Mouse (Mus musculus) v-Abl transformed pro-B cells (cell line): ENCODE results near the gene Gm43638.
"Not testable (repeated sequence)": the region's sequence is repeated elsewhere in the genome, so short reads cannot be mapped to it uniquely, and the experiment has no call there.

Source experiments
- in situ Hi-C, 2 experiments: fragments of 400-800 bp; cut with MboI; formaldehyde crosslinking; loops; one replicate each; pipeline ENCODE4 v1.15.1; 2025; ENCODE audit not compliant: unreplicated experiment in 2 of 2

Gm43638 gene

GRCm38 (mm10) chr5:87486706-87487105, at the start of gene Gm43638:
Gene Gm43638, minus strand, starts transcription at chr5:87486806.
- in situ Hi-C loops, result not testable (repeated sequence)

DNA sequence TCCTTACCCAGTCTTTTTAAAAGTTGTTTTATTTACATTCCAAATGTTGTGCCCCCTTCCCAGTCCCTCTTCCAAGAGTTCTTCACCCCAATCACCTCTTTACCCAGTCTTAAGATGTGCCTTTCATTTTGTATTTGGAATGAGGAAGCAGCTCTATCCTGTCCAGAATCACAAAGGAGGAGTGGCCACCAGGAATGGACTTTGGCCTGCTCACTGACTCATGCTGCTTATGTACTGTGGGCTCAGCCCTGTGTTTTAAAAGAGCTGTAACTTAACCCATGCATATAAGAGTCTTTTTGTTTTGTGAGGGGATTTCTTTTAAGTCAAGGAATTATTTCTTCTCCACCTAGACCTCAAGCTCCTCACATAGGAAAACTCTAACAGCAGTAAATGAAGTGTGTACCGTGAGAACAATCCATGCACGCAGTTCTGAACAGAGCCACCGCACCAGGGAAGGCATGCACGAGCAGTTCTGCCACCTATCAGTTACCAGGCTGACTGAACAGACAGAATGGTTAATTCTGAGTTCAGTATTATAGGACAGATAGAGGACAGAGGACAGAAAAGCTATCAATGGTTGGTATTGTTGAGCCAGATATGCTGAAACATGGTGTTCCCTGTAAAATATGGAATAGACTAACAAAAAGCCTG, 49.5 kb upstream of the Gm43638 start:
- in situ Hi-C loops, result no loop called here

GRCm38 (mm10) chr5:87532288-87532687, 45.7 kb upstream of the Gm43638 start:
- in situ Hi-C loops, result no loop called here

GRCm38 (mm10) chr5:87523561-87523960, 37.0 kb upstream of the Gm43638 start:
- in situ Hi-C loops, result not testable (repeated sequence)

DNA sequence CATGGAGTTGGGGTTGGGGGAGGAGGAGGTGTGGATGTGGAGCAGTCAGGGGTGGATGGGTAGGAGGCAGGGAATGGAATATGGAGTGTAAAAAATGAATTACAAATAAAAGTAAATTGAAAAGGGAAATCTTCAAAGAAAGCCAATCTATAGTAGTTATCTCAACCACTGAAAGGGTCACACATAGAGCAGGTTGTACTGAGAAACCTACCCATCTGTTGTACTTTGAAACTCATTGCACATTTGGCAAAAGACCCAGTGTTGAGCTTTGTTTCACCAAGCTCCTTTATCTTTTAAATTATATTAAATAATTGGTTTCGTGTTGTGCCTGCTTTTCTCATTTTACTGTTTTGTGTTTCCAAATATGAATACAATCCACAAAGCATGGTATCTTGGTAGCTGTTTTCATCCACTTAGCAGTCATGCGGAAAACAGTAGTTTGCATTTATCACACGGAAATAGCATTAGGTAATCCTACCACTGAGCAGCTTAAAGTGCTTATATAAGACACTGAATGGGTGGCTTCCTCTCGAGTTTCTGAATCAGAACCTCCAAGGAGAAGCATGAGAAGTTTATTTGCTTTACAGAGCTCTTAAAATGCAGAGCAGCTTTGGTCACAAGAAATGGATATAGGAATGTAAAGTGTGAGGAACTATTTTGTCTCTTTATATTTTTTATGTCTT, 19.3 kb upstream of the Gm43638 start:
- in situ Hi-C loops, result no loop called here

DNA sequence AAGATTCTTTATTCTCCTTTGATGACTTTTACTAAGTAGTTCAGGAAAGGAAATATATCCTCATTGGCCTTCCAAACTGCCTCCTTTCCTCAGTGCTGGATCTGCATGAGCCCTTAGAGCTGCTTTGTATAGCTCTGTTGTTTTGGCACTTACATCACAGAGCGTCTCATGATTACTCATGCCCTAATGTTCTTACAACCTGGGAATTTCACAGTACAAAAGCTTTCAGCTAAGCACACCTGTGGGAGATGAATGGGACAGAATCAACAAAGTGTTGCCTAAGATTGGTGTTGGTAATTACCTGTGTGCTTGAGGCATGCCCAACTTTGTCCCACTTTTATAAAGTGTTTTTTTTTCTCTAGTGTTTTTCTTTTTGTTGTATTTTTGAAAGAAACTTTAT, 16.1 kb upstream of the Gm43638 start:
- in situ Hi-C loops, result no loop called here

DNA sequence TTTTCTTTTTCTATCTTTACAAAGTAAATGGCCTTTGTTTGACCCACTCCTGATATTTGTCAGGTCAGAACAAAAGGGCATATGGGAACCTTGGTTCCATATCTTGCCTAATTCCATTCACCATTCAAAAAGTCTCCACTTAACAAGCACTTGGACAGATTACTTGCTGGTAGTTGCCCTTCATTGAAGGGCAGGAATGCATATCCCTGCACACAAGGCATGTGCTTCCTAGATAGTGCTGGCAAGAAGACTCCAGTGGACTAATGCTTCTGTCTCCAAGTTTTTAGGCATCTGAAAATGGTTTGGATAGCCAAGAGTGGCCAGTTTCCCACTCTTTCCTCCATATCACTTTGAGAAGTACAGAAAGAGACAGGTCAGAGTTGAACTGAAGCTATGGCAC, 12.7 kb upstream of the Gm43638 start:
- in situ Hi-C loops, result no loop called here

- in situ Hi-C loops, result no loop called here
Observed at GRCm38 (mm10) chr5:87498936-87499335, 12.3 kb upstream of the Gm43638 start.

DNA sequence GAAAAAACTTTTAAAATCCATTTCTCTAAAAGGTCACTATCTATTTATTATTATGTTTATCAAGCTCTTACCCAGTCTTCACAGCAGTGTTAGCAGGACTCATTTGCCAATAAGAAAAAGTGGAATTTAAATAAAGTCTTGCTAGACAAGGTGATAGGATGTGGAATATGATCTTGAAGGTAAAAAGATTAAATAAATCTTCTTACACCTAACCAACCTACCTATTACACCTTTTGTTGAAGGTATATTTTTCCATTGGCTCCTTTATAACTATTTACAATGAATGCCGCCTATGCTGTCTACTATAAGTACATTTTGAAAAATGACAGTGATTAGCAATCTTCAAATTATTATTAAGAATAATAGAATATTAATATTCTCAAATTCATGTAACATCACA, 4.2 kb upstream of the Gm43638 start, which contains the start of gene Ugt2a1:
Gene Ugt2a1 (minus strand): TSS at position 101 of the 400 bp plus-strand sequence.
- in situ Hi-C loops, result no loop called here

- in situ Hi-C loops, result no loop called here
Observed at GRCm38 (mm10) chr5:87482160-87482559, 4.4 kb downstream of the Gm43638 start, which contains the start of gene Ugt2a2. Gene Ugt2a2, minus strand, starts transcription at chr5:87482260.

DNA sequence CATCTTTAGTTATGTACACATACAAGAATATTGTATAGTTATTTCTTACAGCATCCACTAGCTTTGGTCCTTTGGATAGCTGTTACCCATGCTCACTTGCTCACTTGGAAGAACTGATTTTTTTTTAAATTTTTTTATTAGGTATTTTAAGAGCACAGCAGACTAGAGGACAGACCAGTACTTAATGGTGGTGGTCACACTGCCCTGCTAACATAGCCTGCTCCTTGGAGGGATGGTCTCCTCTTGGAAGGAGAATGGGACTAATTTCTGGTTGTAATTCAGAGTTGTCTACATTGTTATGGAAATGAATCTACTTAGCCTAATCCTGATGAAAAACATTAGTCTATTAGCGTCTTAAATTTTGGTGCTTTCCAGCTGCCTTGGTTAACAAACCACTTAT, 27.8 kb downstream of the Gm43638 start:
- in situ Hi-C loops, result no loop called here

DNA sequence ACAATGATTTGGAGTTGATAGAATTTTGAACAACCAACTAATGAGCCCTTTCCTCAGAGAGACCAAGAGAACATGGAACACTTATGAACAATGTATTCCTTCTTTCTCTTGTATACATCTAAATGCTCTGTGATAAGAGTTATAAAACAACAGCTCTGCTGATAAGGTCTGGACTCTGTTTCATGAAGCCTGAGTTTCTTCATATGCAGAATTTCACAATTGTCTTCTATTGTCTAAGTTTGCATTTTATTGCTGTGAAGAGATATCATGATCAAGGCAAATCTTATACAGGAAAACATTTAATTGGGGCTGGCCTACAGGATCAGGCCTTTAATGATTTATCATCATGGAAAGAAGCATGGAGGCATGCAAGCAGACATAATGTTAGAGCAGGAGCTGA, 28.9 kb downstream of the Gm43638 start:
- in situ Hi-C loops, result no loop called here

GRCm38 (mm10) chr5:87456216-87456850, 30.3 kb downstream of the Gm43638 start:
- in situ Hi-C loops, result no loop called here

DNA sequence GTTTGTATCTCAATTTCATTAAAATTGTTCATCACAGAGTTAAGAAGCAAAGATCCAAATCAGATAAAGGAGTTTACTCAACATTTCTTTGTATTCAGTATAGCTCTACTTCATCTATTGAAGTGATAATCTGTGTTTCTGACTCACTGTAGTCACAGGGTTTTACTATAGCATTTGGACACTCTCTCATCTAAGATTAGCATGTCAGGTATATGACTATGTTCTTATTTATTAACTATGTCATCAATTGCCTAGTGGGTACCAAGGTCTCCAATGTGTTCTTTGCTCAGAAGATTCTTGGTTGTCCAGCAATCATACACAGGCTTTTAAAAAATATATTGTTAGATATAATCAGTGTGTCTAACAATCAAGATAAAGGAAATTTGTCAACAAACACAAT, 31.1 kb downstream of the Gm43638 start:
- in situ Hi-C loops, result no loop called here

DNA sequence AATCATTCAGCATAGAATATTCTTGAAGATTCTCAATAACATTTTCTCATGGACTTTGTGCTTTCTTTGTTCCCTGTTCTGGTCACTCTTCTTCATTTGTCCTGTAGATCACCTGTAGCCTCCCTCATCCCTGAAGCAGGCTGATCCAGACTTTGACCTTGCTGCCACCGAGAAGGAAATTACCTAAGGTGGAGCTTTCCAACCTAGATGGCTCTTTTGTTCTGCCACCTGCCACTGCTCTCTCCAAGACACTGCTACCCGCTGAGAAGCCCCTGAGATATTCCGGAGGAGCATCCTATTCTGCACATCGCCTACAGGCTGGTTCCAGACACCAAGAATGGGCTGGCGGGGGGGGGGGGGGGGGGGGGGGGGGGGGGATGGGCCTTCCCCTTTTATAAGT, 34.1 kb downstream of the Gm43638 start:
- in situ Hi-C loops, result not testable (repeated sequence)

GRCm38 (mm10) chr5:87436264-87436663, 50.3 kb downstream of the Gm43638 start:
- in situ Hi-C loops, result no loop called here

GRCm38 (mm10) chr5:87425676-87426075, 60.9 kb downstream of the Gm43638 start:
- in situ Hi-C loops, result no loop called here

DNA sequence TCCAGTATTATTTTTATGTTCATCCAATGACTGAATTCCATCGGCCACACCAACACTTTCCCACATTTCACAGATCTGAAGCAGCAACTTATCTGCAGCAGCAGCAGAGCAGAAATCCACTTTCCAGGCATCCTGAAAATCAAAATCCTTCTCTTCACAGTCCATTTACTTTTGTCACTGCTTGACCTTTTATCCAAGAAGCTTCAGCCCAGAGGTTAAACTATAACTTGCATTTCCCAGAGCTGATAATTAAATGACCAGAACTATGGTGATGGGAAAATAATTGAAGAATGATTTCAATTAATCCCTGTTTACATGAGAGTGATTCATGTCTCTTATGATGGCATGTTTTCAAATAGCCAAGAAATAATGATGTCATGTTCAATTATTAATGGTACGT, 62.6 kb downstream of the Gm43638 start, which contains the start of gene Ugt2b38:
Gene Ugt2b38 (minus strand): TSS at position 163 of the 400 bp plus-strand sequence.
- in situ Hi-C loops, result not testable (repeated sequence)
